Mouse (Mus musculus): ENCODE data around the gene Psmb3. TPM values are rescaled to one million over a fixed set of nuclear protein-coding genes. Genes with fewer than 3 reads are reported as not detected.

Psmb3 gene
- total and polyA plus RNA-seq, 3 experiments, result 560 to 1,251 (median 863) TPM

- TF ChIP-seq UBTF (IDR thresholded peaks at IDR 0.05; ENCODE audit: low read depth, low read length), result no peak
Observed at GRCm38 (mm10) chr11:97668160-97668559, 35.0 kb upstream of the Psmb3 start (continued).

- H3K4me3 ChIP-seq (replicated peaks in 1 of 3; ENCODE audit: low read depth in 2 of 3, low read length in 2 of 3, poor library complexity in 1 of 3), result no peak overlapping the region
- peaks cover 11 to 38% of the 10 kb centered on the region in 2 experiments for H3K4me1 ChIP-seq (ENCODE audit: control insufficient read depth in 1 of 2, insufficient read depth in 2 of 2)
- peaks cover 26% of the 10 kb centered on the region for H3K79me2 ChIP-seq (replicated peaks; ENCODE audit: control insufficient read depth, extremely low read depth, insufficient read depth, poor library complexity, severe bottlenecking)
- no peak overlapping the region for H3K27ac ChIP-seq (ENCODE audit: insufficient read depth, low read depth)
- TF ChIP-seq SIN3A (IDR thresholded peaks at IDR 0.05; ENCODE audit: low read length) (no peak), ZC3H11A (IDR thresholded peaks at IDR 0.05; ENCODE audit: low read depth, low read length) (no peak), ZNF384 (IDR thresholded peaks at IDR 0.05; ENCODE audit: low read depth, low read length) (no peak), MEF2A (IDR thresholded peaks at IDR 0.05; ENCODE audit: borderline replicate concordance, low read depth, low read length) (no peak), RAD21 (IDR thresholded peaks at IDR 0.05; ENCODE audit: low read depth, low read length) (no peak), JUND (conservative IDR thresholded peaks at IDR 0.05; ENCODE audit: low read depth, low read length) (no peak), EP300 (IDR thresholded peaks at IDR 0.05; ENCODE audit: low read length) (no peak), ZMIZ1 (IDR thresholded peaks at IDR 0.05; ENCODE audit: low read depth, low read length) (no peak), IRF4 (IDR thresholded peaks at IDR 0.05; ENCODE audit: low read depth, low read length) (no peak)
- in situ Hi-C loops (cut with MboI; ENCODE audit: low pct_ligation_motif_present, low pct_unique_long_range_greater_than_20kb, low sequenced_read_pairs) (loop anchor here (5.0 kb wide), 1 partner anchor 37 kb away; no protein-coding TSS in a partner anchor), dilution Hi-C loops (cut with MboI; ENCODE audit: extremely low pct_ligation_motif_present, extremely low pct_unique_long_range_greater_than_20kb, low sequenced_read_pairs) (no loop called here)
- no peak overlapping the region for H3K4me2 ChIP-seq (ENCODE audit: insufficient read depth, low read depth, poor library complexity, severe bottlenecking)
- H3K27me3 ChIP-seq (replicated peaks), result no peaks in the 10 kb centered on the region
- peaks cover 5% of the 10 kb centered on the region for H3K9me3 ChIP-seq (replicated peaks; ENCODE audit: low read length)
- DNase-seq (ENCODE audit: extremely low read depth), result no peak
- H3K36me3 ChIP-seq (replicated peaks in 1 of 2; ENCODE audit: control insufficient read depth in 1 of 2, insufficient read depth in 1 of 2, low read length in 1 of 2), result peaks cover 88 to 95% of the 10 kb centered on the region in 2 experiments
- no peak overlapping the region for H3K9ac ChIP-seq (ENCODE audit: insufficient read depth, low read depth)
Observed at GRCm38 (mm10) chr11:97669268-97669667, 33.9 kb upstream of the Psmb3 start.

GRCm38 (mm10) chr11:97669829-97670228 is 33.4 kb upstream of the Psmb3 start:
- Histone ChIP-seq H3K27me3 (replicated peaks) (no peaks in the 10 kb centered on the region), H3K9ac (ENCODE audit: insufficient read depth, low read depth) (no peak overlapping the region), H3K27ac (ENCODE audit: insufficient read depth, low read depth) (no peak overlapping the region), H3K79me2 (replicated peaks; ENCODE audit: control insufficient read depth, extremely low read depth, insufficient read depth, poor library complexity, severe bottlenecking) (peaks cover 20% of the 10 kb centered on the region), H3K9me3 (replicated peaks; ENCODE audit: low read length) (peaks cover 5% of the 10 kb centered on the region), H3K4me2 (ENCODE audit: insufficient read depth, low read depth, poor library complexity, severe bottlenecking) (no peak overlapping the region), H3K4me1 (ENCODE audit: control insufficient read depth in 1 of 2, insufficient read depth in 2 of 2) (peaks cover 10 to 35% of the 10 kb centered on the region in 2 experiments), H3K36me3 (replicated peaks in 1 of 2; ENCODE audit: control insufficient read depth in 1 of 2, insufficient read depth in 1 of 2, low read length in 1 of 2) (peaks cover 93 to 99% of the 10 kb centered on the region in 2 experiments), H3K4me3 (replicated peaks in 1 of 3; ENCODE audit: low read depth in 2 of 3, low read length in 2 of 3, poor library complexity in 1 of 3) (no peak overlapping the region)
- TF ChIP-seq USF2 (conservative IDR thresholded peaks at IDR 0.05; ENCODE audit: low read depth, low read length) (no peak), MEF2A (IDR thresholded peaks at IDR 0.05; ENCODE audit: borderline replicate concordance, low read depth, low read length) (0 out of 2 replicates have a peak, but pooled peaks have one; percentile 53)
- DNase-seq (ENCODE audit: extremely low read depth), result no peak
- dilution Hi-C loops (cut with MboI; ENCODE audit: extremely low pct_ligation_motif_present, extremely low pct_unique_long_range_greater_than_20kb, low sequenced_read_pairs), result no loop called here
- in situ Hi-C loops (cut with MboI; ENCODE audit: low pct_ligation_motif_present, low pct_unique_long_range_greater_than_20kb, low sequenced_read_pairs), result loop anchor here (5.0 kb wide), 1 partner anchor 38 kb away; no protein-coding TSS in a partner anchor

All from CH12.LX (cell line).